Mouse (Mus musculus) right cerebral cortex, adult 18-20 months (tissue): ENCODE results near the gene Gas7.

Experiments
- DNase-seq: peaks from one replicate; pipeline ENCODE4 v3.0.0; 2022; ENCODE audit warnings: mixed read lengths

Gene Gas7

GRCm38 (mm10) chr11:67657685-67658382 lies 202.6 kb downstream of the Gas7 start:
- DNase-seq = peak; percentile 58

DNA sequence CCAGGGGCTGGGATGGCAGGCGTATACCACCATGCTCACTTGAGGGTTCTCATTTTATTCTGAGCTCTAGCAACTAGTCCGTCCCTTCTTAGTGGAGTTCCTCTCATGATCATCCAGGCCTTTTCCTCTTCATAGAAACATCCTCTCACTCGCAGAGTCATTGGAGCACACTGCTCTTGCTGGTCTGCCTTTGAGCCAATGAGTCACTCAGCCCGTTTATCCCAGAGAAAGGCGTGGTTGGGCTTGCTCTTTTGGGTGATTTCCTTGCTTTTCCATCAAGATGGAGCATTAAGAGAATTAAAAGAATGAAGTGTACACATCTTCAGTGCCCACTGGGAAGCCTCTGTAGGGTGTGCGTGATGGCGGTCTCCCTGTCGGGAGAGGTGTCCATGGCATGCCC lies 206.2 kb downstream of the Gas7 start:
- DNase-seq = no peak

GRCm38 (mm10) chr11:67663437-67663836 lies 208.2 kb downstream of the Gas7 start:
- DNase-seq = no peak

GRCm38 (mm10) chr11:67664261-67664660 lies 209.0 kb downstream of the Gas7 start:
- peak; percentile 84 for DNase-seq

DNA sequence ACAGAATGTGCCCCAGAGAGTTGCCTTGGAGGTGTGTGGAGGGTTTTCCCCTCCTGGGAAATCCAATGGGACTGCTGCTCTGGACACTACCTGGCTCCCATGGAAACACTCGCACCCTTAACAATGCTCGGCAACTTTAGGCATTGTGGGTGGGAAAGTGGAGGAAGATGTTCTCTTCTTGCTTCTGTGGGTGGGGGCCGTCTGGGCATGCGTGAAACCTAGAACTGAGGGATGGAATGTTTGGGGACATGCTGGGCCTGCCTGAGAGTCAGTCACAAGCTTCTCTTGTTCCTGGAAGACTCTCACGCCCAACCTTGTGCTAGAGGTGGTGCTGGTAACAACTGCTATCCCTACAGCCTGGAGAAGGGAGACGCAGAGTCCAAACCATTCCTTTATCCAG lies 209.7 kb downstream of the Gas7 start:
- peak; percentile 81 for DNase-seq

DNA sequence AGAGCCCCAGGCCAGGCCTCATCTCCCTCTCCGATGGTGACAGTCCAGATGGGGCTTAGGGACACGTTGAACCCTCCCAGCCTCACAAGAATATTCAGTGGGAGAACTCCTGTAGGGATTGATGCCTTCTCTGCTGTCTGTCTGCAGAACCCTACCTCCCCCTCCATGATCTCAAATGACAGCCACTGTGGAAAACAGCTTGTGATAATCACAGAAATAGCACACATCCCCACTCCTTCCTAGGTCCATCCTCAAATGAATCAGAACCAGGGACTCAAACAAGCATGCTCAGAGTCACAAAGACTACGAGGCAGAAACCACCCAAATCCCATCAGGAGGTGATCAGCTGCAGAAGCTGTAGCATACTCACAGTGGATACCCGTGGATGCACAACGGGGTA lies 210.9 kb downstream of the Gas7 start:
- DNase-seq = no peak

GRCm38 (mm10) chr11:67667531-67668332 lies 212.5 kb downstream of the Gas7 start:
- DNase-seq = peak; percentile 88

DNA sequence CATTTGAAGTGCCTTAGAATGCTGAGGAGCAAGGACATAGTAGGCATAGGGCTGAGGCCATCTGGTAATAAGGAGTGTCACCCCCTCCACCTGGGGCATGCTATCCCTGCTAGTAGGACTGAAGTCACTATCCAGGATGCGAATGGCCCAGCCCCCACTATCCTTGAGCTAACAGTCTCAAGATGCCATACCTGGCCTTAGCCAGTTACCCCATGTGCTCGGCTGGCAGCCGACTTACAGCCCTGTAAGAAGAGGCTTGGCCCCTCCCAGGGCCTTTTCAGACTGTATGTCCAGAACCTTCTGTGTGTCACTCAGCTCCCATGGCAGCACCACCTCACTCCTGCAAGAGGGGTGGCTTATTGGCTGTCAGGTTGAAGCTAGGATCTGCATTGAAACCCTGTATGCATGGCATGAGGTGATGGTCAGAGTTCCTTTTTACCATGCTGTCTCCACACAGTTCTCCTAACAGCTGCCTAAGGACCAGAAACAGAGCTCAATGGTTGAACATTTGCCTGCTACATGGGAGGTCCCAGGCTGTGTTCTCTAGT lies 213.3 kb downstream of the Gas7 start:
- DNase-seq = no peak

DNA sequence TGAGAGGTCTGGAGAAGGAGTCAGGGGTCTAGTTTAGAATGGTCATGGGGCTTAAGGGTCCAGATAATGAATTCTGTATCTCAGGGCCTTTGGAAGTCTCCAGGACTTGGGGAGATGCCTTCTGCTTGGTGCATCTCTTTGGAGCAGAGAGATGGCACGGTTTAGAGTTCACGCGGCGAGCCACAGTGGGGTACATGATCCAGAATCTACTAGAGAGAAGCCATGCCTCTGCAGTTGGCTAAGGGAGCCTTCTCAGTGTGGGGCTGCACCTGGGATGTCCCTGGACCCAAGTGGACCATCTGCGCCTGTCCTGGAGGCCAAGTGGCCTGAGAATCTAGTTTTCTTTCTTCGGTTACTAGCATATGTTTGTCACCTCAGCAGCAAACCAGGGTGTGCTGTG lies 214.8 kb downstream of the Gas7 start:
- no peak for DNase-seq

GRCm38 (mm10) chr11:67672140-67672539 lies 216.9 kb downstream of the Gas7 start:
- peak; percentile 77 for DNase-seq

- peak; percentile 73 for DNase-seq
These were observed 220.6 kb downstream of the Gas7 start for GRCm38 (mm10) chr11:67675562-67676540.

GRCm38 (mm10) chr11:67679300-67679699 lies 224.1 kb downstream of the Gas7 start:
- no peak for DNase-seq

DNA sequence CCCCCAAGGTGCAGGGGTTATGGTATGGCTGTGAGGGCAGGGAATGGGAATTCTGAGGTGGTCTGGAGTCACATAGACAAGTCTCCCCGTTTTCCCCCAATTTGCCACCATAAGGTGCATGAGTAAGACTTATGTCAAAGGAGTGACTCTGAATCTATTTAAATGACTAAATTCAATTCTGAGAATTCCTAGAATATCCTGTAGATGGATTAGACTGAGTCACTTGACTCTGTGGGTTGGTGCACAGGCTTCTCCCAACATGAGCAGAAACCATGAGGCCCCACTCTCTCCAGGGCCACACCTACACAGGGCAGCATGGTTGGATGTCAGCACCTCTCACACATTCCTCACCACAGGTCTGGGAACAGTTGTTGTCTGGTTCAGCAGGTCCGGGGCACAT lies 224.7 kb downstream of the Gas7 start:
- peak; percentile 46 for DNase-seq

DNA sequence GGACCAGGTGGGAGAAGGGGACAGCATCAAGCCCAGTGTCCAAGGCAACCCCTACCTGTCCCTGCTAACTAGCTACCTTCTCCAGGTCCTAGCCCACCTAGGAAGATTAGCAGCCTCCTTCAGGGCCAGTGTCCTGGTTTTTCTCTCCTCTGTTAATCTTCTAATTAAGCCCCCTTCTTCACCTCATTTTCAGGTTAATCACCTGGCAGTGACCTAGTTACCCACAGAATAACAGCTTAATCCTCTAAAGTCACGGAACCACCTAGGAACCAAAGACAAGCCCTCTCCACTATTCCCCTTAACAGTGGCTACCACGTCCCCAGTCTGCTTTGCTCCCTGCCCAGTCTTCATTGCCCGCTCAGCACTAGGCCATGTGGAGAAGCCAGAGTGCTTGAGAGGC lies 226.6 kb downstream of the Gas7 start:
- no peak for DNase-seq

DNA sequence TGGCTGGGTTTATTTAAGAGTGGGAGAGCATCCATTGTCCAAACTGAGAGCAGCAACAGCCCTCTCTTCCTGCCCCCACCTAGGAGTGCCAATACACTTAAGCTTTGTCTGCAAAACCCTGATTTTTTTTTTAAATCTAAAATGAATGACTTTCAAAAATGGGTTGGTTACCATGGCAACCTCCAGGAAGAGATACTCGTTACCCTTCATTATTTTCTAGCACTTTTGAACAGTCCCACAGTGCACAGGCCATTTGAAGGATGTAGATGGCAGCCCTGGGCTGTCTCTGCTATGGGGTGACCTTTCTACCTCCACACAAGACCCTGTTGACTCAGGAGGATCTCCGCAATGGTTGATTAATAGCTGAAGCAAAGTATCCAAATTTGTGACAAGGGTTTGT lies 230.9 kb downstream of the Gas7 start:
- DNase-seq = no peak

DNA sequence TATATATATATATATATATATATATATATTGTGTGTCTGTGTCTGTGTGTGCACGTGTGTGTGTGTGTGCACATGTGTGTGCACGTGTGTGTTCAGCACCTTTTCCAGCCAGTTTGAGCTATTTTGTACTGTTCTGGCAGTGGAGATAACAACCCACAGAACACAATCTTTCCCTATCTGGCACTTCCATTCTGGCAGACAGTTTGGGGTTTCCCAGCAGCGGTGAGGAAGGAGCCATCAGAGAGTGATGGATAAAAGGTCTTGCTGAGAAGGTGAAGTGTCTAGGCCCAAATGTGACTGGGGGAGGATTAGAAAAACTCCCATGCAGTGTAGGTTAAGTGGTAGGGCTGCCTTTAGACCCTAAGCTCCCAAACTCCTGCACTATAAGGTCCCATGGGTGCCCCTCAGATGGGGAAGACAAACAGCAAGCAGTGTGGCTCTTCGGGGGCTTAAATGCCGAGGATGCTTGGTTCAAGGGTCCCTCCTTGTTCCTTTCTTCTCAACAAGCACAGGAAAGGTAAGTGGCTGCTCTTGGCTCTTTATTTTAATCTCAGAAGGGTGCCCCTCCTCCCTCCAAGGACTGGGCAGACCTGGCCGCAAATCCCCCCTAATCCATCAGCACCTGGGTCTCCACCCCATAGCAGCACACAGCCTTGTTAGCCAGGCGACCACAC lies 239.6 kb downstream of the Gas7 start, which contains the start of gene Rcvrn:
Gene Rcvrn, plus strand, starts transcription at position 624 of the 674 bp plus-strand sequence.
- DNase-seq = no peak

- DNase-seq = peak; percentile 45
These were observed 257.7 kb downstream of the Gas7 start for GRCm38 (mm10) chr11:67712976-67713375.

DNA sequence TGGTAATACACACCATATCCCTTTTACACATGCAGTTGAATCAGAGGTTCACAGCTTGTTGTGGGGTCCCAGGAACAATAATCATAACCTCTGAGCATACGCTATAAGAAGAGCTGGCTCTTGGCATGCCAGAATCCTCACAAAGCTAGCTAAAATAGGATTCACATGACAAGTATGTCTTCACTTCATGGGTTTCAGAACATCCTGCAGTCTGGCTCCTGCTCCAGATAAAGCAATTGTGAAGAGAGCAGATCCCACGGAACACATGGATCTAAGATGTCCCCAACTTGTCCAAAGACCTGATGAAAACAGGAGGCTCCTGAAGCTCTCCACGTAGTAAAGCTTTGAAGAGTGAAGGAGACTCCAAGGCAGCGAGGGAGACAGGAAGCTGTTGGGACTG lies 260.1 kb downstream of the Gas7 start:
- no peak for DNase-seq

GRCm38 (mm10) chr11:67721485-67721884 lies 266.2 kb downstream of the Gas7 start:
- no peak for DNase-seq

DNA sequence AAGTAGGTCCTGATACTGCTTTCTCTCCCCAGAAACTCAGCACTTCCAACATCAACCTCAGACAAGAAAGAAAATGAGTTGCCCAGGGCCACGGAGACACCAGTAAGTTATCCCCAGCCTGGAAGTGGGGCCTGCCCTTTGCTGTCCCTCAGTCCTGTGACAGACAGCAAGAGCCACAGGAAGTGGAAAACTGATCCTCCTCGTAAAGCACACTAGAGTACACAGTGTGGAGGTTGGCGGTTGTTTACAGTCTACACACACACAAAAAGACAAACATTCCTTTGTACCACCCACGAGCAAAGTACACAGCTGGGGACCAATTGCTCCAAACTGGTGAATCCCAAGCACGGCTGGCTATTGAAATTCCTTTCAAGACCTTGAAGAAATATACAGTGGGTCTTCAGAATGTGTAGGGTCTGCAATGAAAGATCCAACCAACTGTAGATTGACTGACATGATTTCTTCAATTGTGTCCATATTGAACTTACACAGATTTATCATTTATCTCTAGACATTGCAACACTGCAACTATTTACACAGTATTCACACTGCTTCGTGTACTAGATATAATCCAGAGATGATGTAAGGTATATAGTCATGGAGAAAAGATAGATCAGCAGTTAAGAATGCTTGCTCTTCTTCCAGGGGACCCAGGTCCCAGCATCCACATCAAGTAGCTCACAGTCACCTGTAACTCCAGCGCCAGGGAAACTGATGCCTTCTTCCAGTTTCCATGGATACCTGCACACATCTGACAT lies 267.3 kb downstream of the Gas7 start:
- DNase-seq = no peak
